8 mouse cellular contexts compared by ENCODE assay signal in genomic region chr2:126563411-126564105, GRCm38 (mm10). TPM values are rescaled to one million over a fixed set of nuclear protein-coding genes. Genes with fewer than 3 reads are reported as not detected.
DNase-seq lines count a peak whose midpoint lies in the region; ATAC-seq and TF ChIP-seq lines count a peak whose summit lies in the region.
"Had no signal": no experiment of that assay in that cellular context is flagged by ENCODE, and none has a peak within 500 bp of the region (broad histone marks: within the 10 kb centered on the region; RNA-seq: fewer than 3 reads in every experiment).

No protein-coding gene starts in this region.

- H3K27ac ChIP-seq in intestine, postnatal 0 days (ENCODE audit: low read depth, low read length), result no peak overlapping the region
- H3K27ac ChIP-seq in intestine, embryonic 15.5 days, result no peak overlapping the region
- no peak overlapping the region for H3K27ac ChIP-seq in limb, embryonic 15.5 days

- no peaks in the 10 kb centered on the region for H3K36me3 ChIP-seq in intestine, postnatal 0 days (ENCODE audit: control insufficient read depth, insufficient read depth)
- H3K36me3 ChIP-seq in intestine, embryonic 15.5 days, result no peaks in the 10 kb centered on the region
- no peaks in the 10 kb centered on the region for H3K36me3 ChIP-seq in limb, embryonic 15.5 days

- H3K27me3 ChIP-seq in intestine, postnatal 0 days (replicated peaks; ENCODE audit: control insufficient read depth, insufficient read depth, low read length), result no peaks in the 10 kb centered on the region
- no peaks in the 10 kb centered on the region for H3K27me3 ChIP-seq in intestine, embryonic 15.5 days (replicated peaks)
- peaks cover 5% of the 10 kb centered on the region; the same call in 1 of the 2 replicates for H3K27me3 ChIP-seq in limb, embryonic 15.5 days

- 64% methylated on average over 17 of the region's 17 CpGs for WGBS in intestine, postnatal 0 days
- WGBS in intestine, embryonic 15.5 days, result 69% methylated on average over 17 of the region's 17 CpGs
- 45% methylated on average over 17 of the region's 17 CpGs for WGBS in limb, embryonic 15.5 days

- peak; percentile 58 for DNase-seq in MN1 (ENCODE audit: low spot score)
- DNase-seq in testis, postnatal 14 days (ENCODE audit: low spot score), result no peak
- no peak for DNase-seq in cerebellum, adult 18-20 months
- DNase-seq: cerebellum, adult 11-12 months had no signal

- H3K4me1 ChIP-seq in intestine, postnatal 0 days (replicated peaks; ENCODE audit: control insufficient read depth, insufficient read depth, low read length), result no peaks in the 10 kb centered on the region
- H3K4me1 ChIP-seq in intestine, embryonic 15.5 days (replicated peaks), result no peaks in the 10 kb centered on the region
- peaks cover 4% of the 10 kb centered on the region; the same call in 1 of the 2 replicates for H3K4me1 ChIP-seq in limb, embryonic 15.5 days

- no peak overlapping the region for H3K4me3 ChIP-seq in intestine, postnatal 0 days (ENCODE audit: low read depth, low read length)
- H3K4me3 ChIP-seq in intestine, embryonic 15.5 days (replicated peaks), result no peak overlapping the region
- no peak overlapping the region for H3K4me3 ChIP-seq in limb, embryonic 15.5 days

- no peak overlapping the region for H3K4me2 ChIP-seq in intestine, postnatal 0 days (replicated peaks; ENCODE audit: low read depth)
- H3K4me2 ChIP-seq in intestine, embryonic 15.5 days (replicated peaks), result no peak overlapping the region
- H3K4me2 ChIP-seq in limb, embryonic 15.5 days, result no peak overlapping the region; the same call in 1 of the 2 replicates

- no peak overlapping the region for H3K9ac ChIP-seq in intestine, postnatal 0 days (ENCODE audit: low read depth, low read length)
- no peak overlapping the region for H3K9ac ChIP-seq in intestine, embryonic 15.5 days
- no peak overlapping the region for H3K9ac ChIP-seq in limb, embryonic 15.5 days

- H3K9me3 ChIP-seq in intestine, postnatal 0 days (ENCODE audit: control insufficient read depth), result no peaks in the 10 kb centered on the region
- no peaks in the 10 kb centered on the region for H3K9me3 ChIP-seq in intestine, embryonic 15.5 days
- H3K9me3 ChIP-seq in limb, embryonic 15.5 days, result no peaks in the 10 kb centered on the region

- no peak for TF ChIP-seq CTCF in intestine, postnatal 0 days (IDR thresholded peaks at IDR 0.05; ENCODE audit: low read depth)

- peak; percentile 10; the same call in 1 of the 2 replicates for ATAC-seq in intestine, postnatal 0 days
- ATAC-seq in intestine, embryonic 15.5 days, result no peak
- ATAC-seq in common myeloid progenitor, adult 5-6 weeks (replicated peaks; ENCODE audit: low read depth, poor library complexity, severe bottlenecking), result 0 out of 2 replicates have a peak, but pooled peaks have one; percentile 42
- ATAC-seq in limb, embryonic 15.5 days (ENCODE audit: insufficient number of reproducible peaks, low FRiP score, low TSS enrichment, low read depth), result peak; percentile 69; the same call in 1 of the 2 replicates

RNA-seq across cellular contexts. Expression of gene Slc27a2, which starts 11.4 kb away (rescaled TPM):
- 36.1 and 41.1 TPM in 2 replicates for polyA plus RNA-seq in intestine, postnatal 0 days (2015; fragmentation: Nextera tagmentation; extraction: Ambion mirVana)
- 3.0 and 3.3 TPM in 2 replicates for polyA plus RNA-seq in intestine, embryonic 15.5 days (2015; fragmentation: Nextera tagmentation; extraction: Ambion mirVana)
- 0.55 and 0.68 TPM in 2 replicates for total RNA-seq in common myeloid progenitor, adult 5-6 weeks (2017)
- 0.27 and 0.34 TPM in 2 replicates for polyA plus RNA-seq in limb, embryonic 15.5 days (2015; fragmentation: Nextera tagmentation; extraction: Ambion mirVana)

RNA-seq across cellular contexts. Expression of gene Hdc, which starts 55.5 kb away (rescaled TPM):
- 0.92 and 1.2 TPM in 2 replicates for polyA plus RNA-seq in intestine, postnatal 0 days (2015; fragmentation: Nextera tagmentation; extraction: Ambion mirVana)
- polyA plus RNA-seq in intestine, embryonic 15.5 days (2015; fragmentation: Nextera tagmentation; extraction: Ambion mirVana), result 3.0 TPM in 2 replicates
- 16.9 and 19.1 TPM in 2 replicates for total RNA-seq in common myeloid progenitor, adult 5-6 weeks (2017)
- 151 and 153 TPM in 2 replicates for polyA plus RNA-seq in limb, embryonic 15.5 days (2015; fragmentation: Nextera tagmentation; extraction: Ambion mirVana)

Comparison
In these comparisons a context has a peak if more than half of its experiments do, and no peak if none do; other contexts are left out.
1. RNA of gene Hdc, which starts 55.5 kb away (polyA plus RNA-seq): 151 to 153 TPM in limb, embryonic 15.5 days; 3.0 TPM in intestine, embryonic 15.5 days and 0.92 to 1.2 TPM in intestine, postnatal 0 days; every median in the first group is over 10 times any median in the second.